Mouse (Mus musculus): ENCODE data around the gene Gm49405. TPM values are rescaled to one million over a fixed set of nuclear protein-coding genes. Genes with fewer than 3 reads are reported as not detected.
"Not testable (repeated sequence)": the region's sequence is repeated elsewhere in the genome, so short reads cannot be mapped to it uniquely, and the experiment has no call there.

The Gm49405 gene
- total and polyA plus RNA-seq, 2 experiments from 2014 or later: 2.6 to 7.8 TPM

DNA sequence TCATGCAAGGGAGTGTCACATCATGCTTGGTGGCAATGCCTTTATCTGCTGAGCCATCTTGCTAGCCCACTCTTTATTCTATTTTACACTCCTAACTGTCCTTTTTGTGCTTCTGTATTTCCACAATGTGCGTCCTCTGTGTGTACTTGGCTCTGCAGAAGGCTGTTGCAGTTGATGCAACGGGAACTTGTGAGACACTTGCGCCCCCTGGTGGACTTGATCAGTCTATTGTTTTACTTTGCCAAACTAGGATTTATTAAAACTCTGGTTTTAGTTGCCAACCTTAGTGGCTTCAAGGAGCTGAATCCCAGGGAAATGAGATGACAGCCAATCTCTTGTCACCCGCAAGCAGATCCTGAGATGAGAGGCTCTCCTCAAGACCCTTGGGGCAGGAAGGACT, 47.4 kb downstream of the Gm49405 start:
- DNase-seq (peak; percentile 84), ATAC-seq (no peak)
- no peak overlapping the region for H3K4me3 ChIP-seq (ENCODE audit: low read depth, low read length)
- no peak overlapping the region for H3K27ac ChIP-seq (ENCODE audit: low read depth, low read length)
- H3K4me1 ChIP-seq (ENCODE audit: insufficient read depth): no peaks in the 10 kb centered on the region
- H3K4me2 ChIP-seq (ENCODE audit: low read depth): no peak overlapping the region
- WGBS: 8% methylated on average over 4 of the region's 4 CpGs
- peak; percentile 77 for TF ChIP-seq CTCF (IDR thresholded peaks at IDR 0.05; ENCODE audit: low read depth)
- H3K9ac ChIP-seq: no peak overlapping the region
- no peaks in the 10 kb centered on the region for H3K27me3 ChIP-seq (ENCODE audit: insufficient read depth, low read length)
- H3K9me3 ChIP-seq (ENCODE audit: low read length): no peaks in the 10 kb centered on the region
- H3K36me3 ChIP-seq (ENCODE audit: insufficient read depth): no peaks in the 10 kb centered on the region

DNA sequence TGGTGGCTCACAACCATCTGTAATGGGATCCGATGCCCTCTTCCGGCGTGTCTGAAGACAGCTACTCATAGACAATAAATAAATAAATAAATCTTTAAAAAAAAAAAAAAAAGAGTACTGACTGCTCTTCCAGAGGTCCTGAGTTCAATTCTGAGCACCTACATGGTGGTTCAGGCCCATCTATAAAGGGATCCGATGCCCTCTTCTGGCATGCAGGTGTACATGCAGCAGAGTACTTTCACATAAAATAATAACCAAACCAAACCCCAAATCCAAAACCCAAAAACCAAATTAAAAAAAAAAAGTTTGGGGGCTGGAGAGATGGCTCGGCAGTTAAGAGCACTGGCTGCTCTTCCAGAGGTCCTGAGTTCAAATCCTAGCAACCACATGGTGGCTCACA, 48.6 kb downstream of the Gm49405 start:
- not testable (repeated sequence) for H3K4me1 ChIP-seq (ENCODE audit: insufficient read depth); H3K27ac ChIP-seq (ENCODE audit: low read depth, low read length); ATAC-seq; H3K36me3 ChIP-seq (ENCODE audit: insufficient read depth); H3K4me3 ChIP-seq (ENCODE audit: low read depth, low read length); H3K9me3 ChIP-seq (ENCODE audit: low read length); H3K4me2 ChIP-seq (ENCODE audit: low read depth); H3K9ac ChIP-seq; H3K27me3 ChIP-seq (ENCODE audit: insufficient read depth, low read length); DNase-seq
- 80% methylated on average over 5 of the region's 5 CpGs for WGBS
- TF ChIP-seq CTCF (IDR thresholded peaks at IDR 0.05; ENCODE audit: low read depth): 0 out of 2 replicates have a peak, but pooled peaks have one; percentile 3

DNA sequence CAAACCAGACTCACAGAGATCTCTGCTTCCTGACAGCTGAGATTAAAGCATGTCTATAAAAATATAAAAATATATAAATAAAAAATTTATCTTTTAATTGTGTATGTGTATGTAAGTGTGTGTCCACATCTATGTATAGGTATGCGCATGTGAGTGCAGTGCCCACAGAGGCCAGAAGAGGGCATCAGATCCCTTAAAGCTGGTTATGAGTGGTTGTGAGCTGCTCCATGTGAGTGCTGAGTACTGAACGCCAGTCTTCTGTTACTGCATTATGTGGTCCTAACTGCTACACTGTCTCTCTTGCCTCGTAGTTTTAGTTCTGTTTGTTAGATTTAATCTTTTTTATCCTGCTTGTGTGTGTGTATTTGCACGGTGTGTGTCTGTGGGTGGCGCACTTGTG, 50.6 kb downstream of the Gm49405 start:
- H3K27ac ChIP-seq (ENCODE audit: low read depth, low read length): no peak overlapping the region
- no peaks in the 10 kb centered on the region for H3K9me3 ChIP-seq (ENCODE audit: low read length)
- ATAC-seq (no peak), DNase-seq (no peak)
- H3K9ac ChIP-seq: no peak overlapping the region
- no peaks in the 10 kb centered on the region for H3K4me1 ChIP-seq (ENCODE audit: insufficient read depth)
- H3K4me3 ChIP-seq (ENCODE audit: low read depth, low read length): no peak overlapping the region
- 96% methylated on average over 5 of the region's 5 CpGs for WGBS
- H3K36me3 ChIP-seq (ENCODE audit: insufficient read depth): no peaks in the 10 kb centered on the region
- H3K27me3 ChIP-seq (ENCODE audit: insufficient read depth, low read length): no peaks in the 10 kb centered on the region
- TF ChIP-seq CTCF (IDR thresholded peaks at IDR 0.05; ENCODE audit: low read depth): no peak; the same call in 1 of the 2 replicates
- no peak overlapping the region for H3K4me2 ChIP-seq (ENCODE audit: low read depth)

DNA sequence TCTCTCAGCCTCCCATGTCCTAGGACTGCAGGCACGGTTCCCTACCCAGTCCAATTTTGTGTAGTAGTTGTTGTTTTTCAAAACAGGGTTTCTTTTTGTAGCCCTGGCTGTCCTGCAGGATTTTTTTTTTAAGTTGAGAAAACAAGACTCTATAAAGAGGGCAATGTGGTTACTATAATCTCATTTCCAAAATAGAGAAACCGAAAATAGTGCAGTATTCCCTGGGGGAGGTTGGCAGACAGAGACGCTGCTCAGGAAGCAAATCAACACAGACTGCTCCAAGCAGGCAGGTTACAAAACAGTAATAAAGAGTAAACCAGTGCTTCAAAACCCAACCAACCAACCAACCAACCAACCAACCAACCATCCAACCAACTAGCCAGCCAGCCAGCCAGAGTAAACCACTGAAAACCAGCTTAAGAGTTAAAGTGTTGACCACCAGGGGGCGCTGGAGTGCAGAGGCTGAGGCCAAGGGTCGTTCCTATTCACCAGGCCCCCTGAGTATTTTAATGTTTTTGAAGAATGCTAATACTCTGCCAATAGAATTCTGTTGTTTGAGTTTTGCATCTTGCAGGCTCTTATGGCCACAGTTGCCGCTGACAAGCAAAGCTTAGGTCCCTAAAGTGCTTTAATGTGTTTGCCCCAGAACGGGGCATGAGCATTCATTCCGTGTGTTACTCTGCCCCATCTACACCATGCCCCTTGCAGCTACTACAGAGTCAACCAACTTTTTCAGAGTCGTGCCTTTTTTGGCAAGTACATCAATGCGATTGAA, 51.5 kb downstream of the Gm49405 start:
- Histone ChIP-seq H3K27ac (ENCODE audit: low read depth, low read length) (no peak overlapping the region), H3K4me3 (ENCODE audit: low read depth, low read length) (no peak overlapping the region), H3K4me1 (ENCODE audit: insufficient read depth) (no peaks in the 10 kb centered on the region), H3K27me3 (ENCODE audit: insufficient read depth, low read length) (no peaks in the 10 kb centered on the region), H3K4me2 (ENCODE audit: low read depth) (no peak overlapping the region), H3K9ac (no peak overlapping the region), H3K36me3 (ENCODE audit: insufficient read depth) (no peaks in the 10 kb centered on the region), H3K9me3 (ENCODE audit: low read length) (no peaks in the 10 kb centered on the region)
- 53% methylated on average over 10 of the region's 10 CpGs for WGBS
- ATAC-seq (no peak), DNase-seq (peak; percentile 31)
- TF ChIP-seq CTCF (IDR thresholded peaks at IDR 0.05; ENCODE audit: low read depth): peak; percentile 72

DNA sequence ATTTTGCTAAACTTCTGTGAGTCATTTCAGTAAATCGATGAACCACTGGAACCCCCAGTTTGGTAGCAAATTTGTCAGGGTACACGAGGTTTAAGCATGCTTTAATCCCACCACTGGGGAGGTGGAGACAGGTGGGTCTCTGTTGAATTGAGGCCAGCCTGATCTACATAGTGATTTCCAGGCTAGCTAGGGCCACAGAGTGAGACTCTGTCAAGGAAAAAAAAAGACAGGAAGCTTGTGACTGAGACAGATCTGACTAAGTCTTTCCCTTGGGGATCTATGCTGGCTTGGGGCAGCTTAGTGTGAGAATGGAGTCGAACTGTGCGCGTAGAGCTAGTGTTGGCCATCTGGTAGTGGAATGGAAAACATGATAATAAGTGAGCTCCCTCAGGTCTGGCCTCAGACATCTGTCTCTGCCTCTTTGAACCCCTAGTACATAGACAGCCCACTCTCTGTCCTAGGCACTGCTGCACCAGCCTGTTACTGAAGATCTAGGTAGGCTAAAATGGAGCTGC, 52.1 kb downstream of the Gm49405 start:
- H3K4me3 ChIP-seq (ENCODE audit: low read depth, low read length): no peak overlapping the region
- H3K27ac ChIP-seq (ENCODE audit: low read depth, low read length): no peak overlapping the region
- H3K4me2 ChIP-seq (ENCODE audit: low read depth): no peak overlapping the region
- H3K4me1 ChIP-seq (ENCODE audit: insufficient read depth): no peaks in the 10 kb centered on the region
- TF ChIP-seq CTCF (IDR thresholded peaks at IDR 0.05; ENCODE audit: low read depth): no peak
- H3K9me3 ChIP-seq (ENCODE audit: low read length): no peaks in the 10 kb centered on the region
- H3K9ac ChIP-seq: no peak overlapping the region
- H3K27me3 ChIP-seq (ENCODE audit: insufficient read depth, low read length): no peaks in the 10 kb centered on the region
- no peak for ATAC-seq
- DNase-seq: no peak
- H3K36me3 ChIP-seq (ENCODE audit: insufficient read depth): no peaks in the 10 kb centered on the region
- 85% methylated on average over 5 of the region's 5 CpGs for WGBS

DNA sequence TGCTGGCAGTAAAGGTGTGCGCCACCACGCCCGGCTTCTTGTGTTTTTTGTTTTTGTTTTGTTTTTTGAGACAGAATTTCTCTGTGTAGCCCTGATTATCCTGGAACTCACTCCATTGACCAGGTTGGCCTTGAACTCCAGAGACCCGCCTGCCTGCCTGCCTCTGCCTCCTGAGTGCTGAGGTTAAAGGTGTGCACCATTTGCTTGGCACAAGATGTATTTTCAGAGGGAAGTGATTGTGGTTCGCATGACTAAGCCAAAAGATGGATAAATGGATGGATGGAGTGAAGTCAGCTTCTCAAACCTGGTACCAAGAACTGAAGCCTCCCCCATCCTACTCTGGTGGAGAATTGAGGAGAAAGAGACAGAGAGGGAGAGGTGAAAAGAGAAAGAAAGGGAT, 54.2 kb downstream of the Gm49405 start:
- TF ChIP-seq CTCF (IDR thresholded peaks at IDR 0.05; ENCODE audit: low read depth): no peak
- H3K27me3 ChIP-seq (ENCODE audit: insufficient read depth, low read length): no peaks in the 10 kb centered on the region
- H3K4me3 ChIP-seq (ENCODE audit: low read depth, low read length): no peak overlapping the region
- H3K36me3 ChIP-seq (ENCODE audit: insufficient read depth): no peaks in the 10 kb centered on the region
- no peaks in the 10 kb centered on the region for H3K4me1 ChIP-seq (ENCODE audit: insufficient read depth)
- 86% methylated on average over 5 of the region's 5 CpGs for WGBS
- DNase-seq: no peak
- H3K4me2 ChIP-seq (ENCODE audit: low read depth): no peak overlapping the region
- no peak overlapping the region for H3K9ac ChIP-seq
- no peaks in the 10 kb centered on the region for H3K9me3 ChIP-seq (ENCODE audit: low read length)
- no peak overlapping the region for H3K27ac ChIP-seq (ENCODE audit: low read depth, low read length)
- no peak for ATAC-seq

Other genes starting within 250 kb of the Gm49405 start
Only the 30 nearest of the 32 such genes appear.
- 67.0 and 69.4 TPM in 2 replicates for gene Chka, start 148.9 kb upstream of the Gm49405 start, total RNA-seq (2014; rRNA removed)
- gene Chka, start 148.9 kb upstream of the Gm49405 start, polyA plus RNA-seq (2015; fragmentation: Nextera tagmentation; extraction: Ambion mirVana): 49.4 and 53.9 TPM in 2 replicates
- 21.4 and 23.5 TPM in 2 replicates for gene Tcirg1, start 93.5 kb upstream of the Gm49405 start, total RNA-seq (2014; rRNA removed)
- 9.3 and 9.9 TPM in 2 replicates for gene Tcirg1, start 93.5 kb upstream of the Gm49405 start, polyA plus RNA-seq (2015; fragmentation: Nextera tagmentation; extraction: Ambion mirVana)
- 137 and 148 TPM in 2 replicates for gene Ndufs8, start 87.9 kb upstream of the Gm49405 start, total RNA-seq (2014; rRNA removed)
- gene Ndufs8, start 87.9 kb upstream of the Gm49405 start, polyA plus RNA-seq (2015; fragmentation: Nextera tagmentation; extraction: Ambion mirVana): 261 and 281 TPM in 2 replicates
- 1.7 and 4.2 TPM in 2 replicates for gene Aldh3b1, start 70.8 kb upstream of the Gm49405 start, total RNA-seq (2014; rRNA removed)
- gene Aldh3b1, start 70.8 kb upstream of the Gm49405 start, polyA plus RNA-seq (2015; fragmentation: Nextera tagmentation; extraction: Ambion mirVana): 3.6 and 4.1 TPM in 2 replicates
- gene Unc93b1, start 65.4 kb upstream of the Gm49405 start, total RNA-seq (2014; rRNA removed): 8.6 and 10.8 TPM in 2 replicates
- gene Unc93b1, start 65.4 kb upstream of the Gm49405 start, polyA plus RNA-seq (2015; fragmentation: Nextera tagmentation; extraction: Ambion mirVana): 10.6 and 13.2 TPM in 2 replicates
- gene Aldh3b3, start 42.0 kb upstream of the Gm49405 start, total RNA-seq (2014; rRNA removed): not detected in 2 replicates
- gene Aldh3b3, start 42.0 kb upstream of the Gm49405 start, polyA plus RNA-seq (2015; fragmentation: Nextera tagmentation; extraction: Ambion mirVana): not detected in 2 replicates
- gene Aldh3b2, start 28.3 kb upstream of the Gm49405 start, total RNA-seq (2014; rRNA removed): 1.5 and 2.7 TPM in 2 replicates
- 1.8 and 1.9 TPM in 2 replicates for gene Aldh3b2, start 28.3 kb upstream of the Gm49405 start, polyA plus RNA-seq (2015; fragmentation: Nextera tagmentation; extraction: Ambion mirVana)
- gene Acy3, start 14.1 kb upstream of the Gm49405 start, total RNA-seq (2014; rRNA removed): 2.2 and 2.5 TPM in 2 replicates
- gene Acy3, start 14.1 kb upstream of the Gm49405 start, polyA plus RNA-seq (2015; fragmentation: Nextera tagmentation; extraction: Ambion mirVana): 2.2 and 2.8 TPM in 2 replicates
- not detected in 2 replicates for gene Tbx10, start 7.9 kb upstream of the Gm49405 start, total RNA-seq (2014; rRNA removed)
- not detected in 2 replicates for gene Tbx10, start 7.9 kb upstream of the Gm49405 start, polyA plus RNA-seq (2015; fragmentation: Nextera tagmentation; extraction: Ambion mirVana)
- gene Nudt8, start within 50 bp of the Gm49405 start, total RNA-seq (2014; rRNA removed): 26.7 and 30.8 TPM in 2 replicates
- gene Nudt8, start within 50 bp of the Gm49405 start, polyA plus RNA-seq (2015; fragmentation: Nextera tagmentation; extraction: Ambion mirVana): 36.3 and 40.4 TPM in 2 replicates
- 16.0 and 17.8 TPM in 2 replicates for gene Doc2g, start 2.7 kb downstream of the Gm49405 start, total RNA-seq (2014; rRNA removed)
- gene Doc2g, start 2.7 kb downstream of the Gm49405 start, polyA plus RNA-seq (2015; fragmentation: Nextera tagmentation; extraction: Ambion mirVana): 5.7 and 6.3 TPM in 2 replicates
- gene Ndufv1, start 12.2 kb downstream of the Gm49405 start, total RNA-seq (2014; rRNA removed): 250 and 281 TPM in 2 replicates
- 268 TPM in 2 replicates for gene Ndufv1, start 12.2 kb downstream of the Gm49405 start, polyA plus RNA-seq (2015; fragmentation: Nextera tagmentation; extraction: Ambion mirVana)
- 245 and 296 TPM in 2 replicates for gene Gstp1, start 37.4 kb downstream of the Gm49405 start, total RNA-seq (2014; rRNA removed)
- 619 and 642 TPM in 2 replicates for gene Gstp1, start 37.4 kb downstream of the Gm49405 start, polyA plus RNA-seq (2015; fragmentation: Nextera tagmentation; extraction: Ambion mirVana)
- 2.7 TPM in 1 of 2 replicates, not detected in the other for gene Gstp2, start 45.4 kb downstream of the Gm49405 start, total RNA-seq (2014; rRNA removed)
- gene Gstp2, start 45.4 kb downstream of the Gm49405 start, polyA plus RNA-seq (2015; fragmentation: Nextera tagmentation; extraction: Ambion mirVana): 0.54 and 2.5 TPM in 2 replicates
- gene Gstp3, start 58.9 kb downstream of the Gm49405 start, total RNA-seq (2014; rRNA removed): not detected in 2 replicates
- gene Gstp3, start 58.9 kb downstream of the Gm49405 start, polyA plus RNA-seq (2015; fragmentation: Nextera tagmentation; extraction: Ambion mirVana): not detected in 2 replicates
- gene Cabp2, start 81.0 kb downstream of the Gm49405 start, total RNA-seq (2014; rRNA removed): not detected in 2 replicates
- not detected in 2 replicates for gene Cabp2, start 81.0 kb downstream of the Gm49405 start, polyA plus RNA-seq (2015; fragmentation: Nextera tagmentation; extraction: Ambion mirVana)
- 34.4 and 35.4 TPM in 2 replicates for gene Cdk2ap2, start 96.6 kb downstream of the Gm49405 start, total RNA-seq (2014; rRNA removed)
- gene Cdk2ap2, start 96.6 kb downstream of the Gm49405 start, polyA plus RNA-seq (2015; fragmentation: Nextera tagmentation; extraction: Ambion mirVana): 59.9 and 65.4 TPM in 2 replicates
- gene Pitpnm1, start 99.4 kb downstream of the Gm49405 start, total RNA-seq (2014; rRNA removed): 108 and 127 TPM in 2 replicates
- 68.8 and 82.9 TPM in 2 replicates for gene Pitpnm1, start 99.4 kb downstream of the Gm49405 start, polyA plus RNA-seq (2015; fragmentation: Nextera tagmentation; extraction: Ambion mirVana)
- gene Aip, start 125.2 kb downstream of the Gm49405 start, total RNA-seq (2014; rRNA removed): 25.8 and 33.9 TPM in 2 replicates
- gene Aip, start 125.2 kb downstream of the Gm49405 start, polyA plus RNA-seq (2015; fragmentation: Nextera tagmentation; extraction: Ambion mirVana): 85.7 and 86.2 TPM in 2 replicates
- gene Gpr152, start 139.2 kb downstream of the Gm49405 start, total RNA-seq (2014; rRNA removed): 0.19 and 0.23 TPM in 2 replicates
- not detected in 2 replicates for gene Gpr152, start 139.2 kb downstream of the Gm49405 start, polyA plus RNA-seq (2015; fragmentation: Nextera tagmentation; extraction: Ambion mirVana)
- not detected in 2 replicates for gene Cabp4, start 143.4 kb downstream of the Gm49405 start, total RNA-seq (2014; rRNA removed)
- 0.06 and 0.08 TPM in 2 replicates for gene Cabp4, start 143.4 kb downstream of the Gm49405 start, polyA plus RNA-seq (2015; fragmentation: Nextera tagmentation; extraction: Ambion mirVana)
- gene Coro1b, start 148.0 kb downstream of the Gm49405 start, total RNA-seq (2014; rRNA removed): 128 and 182 TPM in 2 replicates
- gene Coro1b, start 148.0 kb downstream of the Gm49405 start, polyA plus RNA-seq (2015; fragmentation: Nextera tagmentation; extraction: Ambion mirVana): 106 and 112 TPM in 2 replicates
- gene Ptprcap, start 153.0 kb downstream of the Gm49405 start, total RNA-seq (2014; rRNA removed): 0.77 and 1.2 TPM in 2 replicates
- 0.48 and 0.59 TPM in 2 replicates for gene Ptprcap, start 153.0 kb downstream of the Gm49405 start, polyA plus RNA-seq (2015; fragmentation: Nextera tagmentation; extraction: Ambion mirVana)
- 23.5 and 33.5 TPM in 2 replicates for gene Rps6kb2, start 162.7 kb downstream of the Gm49405 start, total RNA-seq (2014; rRNA removed)
- gene Rps6kb2, start 162.7 kb downstream of the Gm49405 start, polyA plus RNA-seq (2015; fragmentation: Nextera tagmentation; extraction: Ambion mirVana): 51.9 and 55.5 TPM in 2 replicates
- 4.1 and 4.4 TPM in 2 replicates for gene Carns1, start 174.9 kb downstream of the Gm49405 start, total RNA-seq (2014; rRNA removed)
- gene Carns1, start 174.9 kb downstream of the Gm49405 start, polyA plus RNA-seq (2015; fragmentation: Nextera tagmentation; extraction: Ambion mirVana): 3.1 and 4.7 TPM in 2 replicates
- gene Tbc1d10c, start 190.7 kb downstream of the Gm49405 start, total RNA-seq (2014; rRNA removed): 1.5 and 2.9 TPM in 2 replicates
- 1.3 and 1.5 TPM in 2 replicates for gene Tbc1d10c, start 190.7 kb downstream of the Gm49405 start, polyA plus RNA-seq (2015; fragmentation: Nextera tagmentation; extraction: Ambion mirVana)
- 480 and 509 TPM in 2 replicates for gene Ppp1ca, start 191.4 kb downstream of the Gm49405 start, total RNA-seq (2014; rRNA removed)
- 551 and 589 TPM in 2 replicates for gene Ppp1ca, start 191.4 kb downstream of the Gm49405 start, polyA plus RNA-seq (2015; fragmentation: Nextera tagmentation; extraction: Ambion mirVana)
- gene Rad9a, start 201.0 kb downstream of the Gm49405 start, total RNA-seq (2014; rRNA removed): 11.8 and 16.4 TPM in 2 replicates
- gene Rad9a, start 201.0 kb downstream of the Gm49405 start, polyA plus RNA-seq (2015; fragmentation: Nextera tagmentation; extraction: Ambion mirVana): 15.9 and 16.5 TPM in 2 replicates
- 0.38 and 1.2 TPM in 2 replicates for gene Clcf1, start 213.6 kb downstream of the Gm49405 start, total RNA-seq (2014; rRNA removed)
- gene Clcf1, start 213.6 kb downstream of the Gm49405 start, polyA plus RNA-seq (2015; fragmentation: Nextera tagmentation; extraction: Ambion mirVana): 0.29 and 0.41 TPM in 2 replicates
- not detected in 2 replicates for gene AC109138.7, start 213.7 kb downstream of the Gm49405 start, total RNA-seq (2014; rRNA removed)
- not detected in 2 replicates for gene AC109138.7, start 213.7 kb downstream of the Gm49405 start, polyA plus RNA-seq (2015; fragmentation: Nextera tagmentation; extraction: Ambion mirVana)

Measured in forebrain, postnatal 0 days (tissue).